Mouse (Mus musculus) heart, postnatal 0 days (tissue): ENCODE results near the gene Spata31d1d. TPM values are rescaled to one million over a fixed set of nuclear protein-coding genes. Genes with fewer than 3 reads are reported as not detected.
"Not testable (repeated sequence)": the region's sequence is repeated elsewhere in the genome, so short reads cannot be mapped to it uniquely, and the experiment has no call there.

Source experiments
- ATAC-seq: fragments of 200-750 bp; cut with Nextera tagmentation; 2 replicates; pipeline ENCODE4 v1.8.0; 2017; ENCODE audit warnings: low read depth, moderate number of reproducible peaks, moderate library complexity; ENCODE audit not compliant: insufficient read depth
- DNase-seq: peaks from one replicate; pipeline ENCODE4 v3.0.0-alpha.2; 2016; ENCODE audit warnings: low spot score
- H3K27ac ChIP-seq: fragments of 300-500 bp; sonication (generic); 2 replicates; pipeline ENCODE4 v1.5.1; 2014; ENCODE audit warnings: low read depth, mild to moderate bottlenecking
- H3K27me3 ChIP-seq: fragments of 300-500 bp; sonication (generic); 2 replicates; pipeline ENCODE4 v1.6.1; 2014; ENCODE audit warnings: low read length, mixed read lengths; ENCODE audit not compliant: control insufficient read depth, insufficient read depth
- H3K36me3 ChIP-seq: fragments of 300-500 bp; sonication (generic); replicated peaks from 2 replicates; pipeline ENCODE4 v1.6.1; 2014; ENCODE audit warnings: low read length, mixed read lengths; ENCODE audit not compliant: control insufficient read depth, insufficient read depth
- H3K4me1 ChIP-seq: fragments of 300-500 bp; sonication (generic); 2 replicates; pipeline ENCODE4 v1.6.1; 2014; ENCODE audit warnings: antibody characterized with exemption; ENCODE audit not compliant: control insufficient read depth, insufficient read depth
- H3K4me2 ChIP-seq: fragments of 300-500 bp; sonication (generic); 2 replicates; pipeline ENCODE4 v1.6.1; 2014; ENCODE audit warnings: low read depth, mild to moderate bottlenecking, low read length, moderate library complexity
- H3K4me3 ChIP-seq: fragments of 300-500 bp; sonication (generic); 2 replicates; pipeline ENCODE4 v1.5.1; 2014; ENCODE audit warnings: low read depth, low read length
- H3K9ac ChIP-seq: fragments of 300-500 bp; sonication (generic); replicated peaks from 2 replicates; pipeline ENCODE4 v1.6.1; 2014; ENCODE audit warnings: low read depth, low read length, mixed read lengths
- H3K9me3 ChIP-seq: fragments of 300-500 bp; sonication (generic); replicated peaks from 2 replicates; pipeline ENCODE4 v1.6.1; 2016; ENCODE audit warnings: low read length; ENCODE audit not compliant: control insufficient read depth
- CTCF ChIP-seq: IDR thresholded peaks from 2 replicates; pipeline ENCODE4 v1.5.1; 2016; ENCODE audit warnings: antibody characterized with exemption, control low read depth, low read depth
- EP300 ChIP-seq: IDR thresholded peaks from 2 replicates; pipeline ENCODE4 v1.6.1; 2016; ENCODE audit warnings: antibody characterized with exemption, low read depth
- WGBS: fragments of 180-500 bp; shearing (Covaris S2); extraction: QIAGEN DNeasy Blood & Tissue Kit; methylation state at CpG from one replicate; pipeline ENCODE4 v1.1.7; 2014; 5-methylcytosine and 5-hydroxymethylcytosine counted together
- polyA plus RNA-seq: library from polyadenylated mRNA; unstranded; fragments of >200 nt; fragmentation: Nextera tagmentation; extraction: Ambion mirVana; gene quantifications from 2 replicates; pipeline ENCODE4 v1.2.1, GENCODE M21; 2015
- total RNA-seq: library from RNA; depleted of rRNA; stranded (reverse); fragments of >200 nt; gene quantifications from 2 replicates; pipeline ENCODE4 v1.2.3, GENCODE M21; 2014; ENCODE audit warnings: low replicate concordance

Spata31d1d gene
- total and polyA plus RNA-seq, 2 experiments from 2014 or later, result not detected

DNA sequence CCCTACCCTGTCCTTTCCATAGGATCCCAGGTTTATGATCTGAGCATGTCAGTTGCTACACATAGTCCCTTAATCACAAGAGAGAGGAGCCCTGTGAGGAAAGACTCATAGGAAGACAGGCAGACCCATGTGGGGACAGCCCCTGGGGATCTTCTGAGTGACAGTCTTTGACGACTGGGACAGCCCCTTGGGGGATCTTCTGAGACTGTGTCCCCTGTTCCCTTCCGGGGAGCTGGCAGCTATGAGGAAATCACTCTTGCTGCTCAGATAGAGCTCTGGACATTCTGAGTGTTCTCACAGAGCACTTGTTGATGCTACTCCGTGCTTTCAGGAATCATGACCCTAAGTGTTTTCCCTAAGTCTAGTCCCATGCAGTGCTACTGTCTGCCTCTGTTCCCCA, 17.8 kb downstream of the Spata31d1d start:
- ATAC-seq, result no peak
- H3K27me3 ChIP-seq, result no peaks in the 10 kb centered on the region
- no peaks in the 10 kb centered on the region for H3K4me1 ChIP-seq
- no peak overlapping the region for H3K4me3 ChIP-seq
- no peak for TF ChIP-seq CTCF
- TF ChIP-seq EP300, result no peak
- no peak overlapping the region for H3K27ac ChIP-seq
- H3K9ac ChIP-seq, result no peak overlapping the region
- WGBS, result 28% methylated on average over 3 of the region's 3 CpGs
- no peak overlapping the region for H3K4me2 ChIP-seq
- DNase-seq, result no peak
- no peaks in the 10 kb centered on the region for H3K36me3 ChIP-seq
- H3K9me3 ChIP-seq, result no peaks in the 10 kb centered on the region

DNA sequence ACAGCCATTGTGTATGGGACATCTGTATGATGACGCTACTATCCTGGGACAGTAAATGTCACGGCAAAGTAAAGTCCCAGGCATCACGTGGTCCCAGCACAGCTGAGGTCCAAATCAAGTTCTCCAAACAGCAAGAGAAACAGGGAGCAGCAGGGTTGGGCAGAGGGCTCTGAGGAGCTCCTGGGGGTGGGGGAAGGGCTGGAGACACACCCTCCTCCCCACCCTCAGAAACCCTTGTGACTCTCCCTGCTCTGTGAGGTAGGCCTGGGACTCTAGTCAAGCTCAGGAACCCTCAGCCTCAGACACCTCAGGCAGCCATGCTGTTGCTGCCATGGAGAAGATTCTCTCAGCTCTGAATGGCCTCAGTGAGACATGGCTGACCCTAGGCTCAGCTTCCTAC, 19.6 kb downstream of the Spata31d1d start, which contains the start of gene Spata31d1b:
Gene Spata31d1b (plus strand): TSS at position 301 of the 400 bp plus-strand sequence.
- not testable (repeated sequence) for H3K4me1 ChIP-seq, H3K9ac ChIP-seq, H3K27ac ChIP-seq, H3K27me3 ChIP-seq, H3K9me3 ChIP-seq, ATAC-seq, H3K4me3 ChIP-seq, H3K4me2 ChIP-seq, H3K36me3 ChIP-seq, DNase-seq
- WGBS, result 64% methylated on average over 3 of the region's 3 CpGs

DNA sequence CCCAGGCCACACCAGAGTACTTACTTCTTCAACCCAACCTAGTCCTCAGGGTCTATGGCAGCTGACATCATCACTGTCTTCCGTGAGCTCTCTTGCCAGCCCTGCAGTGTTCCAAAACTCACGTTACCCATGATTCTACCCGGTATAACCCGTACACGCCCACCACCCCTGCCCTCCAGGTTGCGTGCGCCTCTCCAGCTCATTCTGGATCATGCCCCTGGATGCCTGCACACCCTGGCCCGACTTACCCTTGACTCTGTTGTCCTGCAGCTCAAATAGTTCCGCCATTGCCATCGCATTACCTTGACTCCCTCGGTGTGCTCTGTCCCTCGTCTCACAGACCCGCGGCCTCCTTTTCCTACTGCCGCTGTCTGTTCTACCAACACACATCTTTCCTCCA, 21.3 kb downstream of the Spata31d1d start, which contains the start of gene Spata31d1a:
Gene Spata31d1a (minus strand): TSS at position 101 of the 400 bp plus-strand sequence.
- no peak for ATAC-seq
- DNase-seq, result no peak
- H3K9me3 ChIP-seq, result no peaks in the 10 kb centered on the region
- H3K27ac ChIP-seq, result no peak within 1 kb of the TSS
- H3K27me3 ChIP-seq, result no peaks in the 10 kb centered on the region
- no peaks in the 10 kb centered on the region for H3K36me3 ChIP-seq
- TF ChIP-seq CTCF, result no peak
- H3K4me2 ChIP-seq, result no peak within 1 kb of the TSS
- H3K9ac ChIP-seq, result no peak within 1 kb of the TSS
- H3K4me3 ChIP-seq, result no peak within 1 kb of the TSS
- 83% methylated on average over 15 of the region's 15 CpGs for WGBS
- H3K4me1 ChIP-seq, result no peaks in the 10 kb centered on the region

DNA sequence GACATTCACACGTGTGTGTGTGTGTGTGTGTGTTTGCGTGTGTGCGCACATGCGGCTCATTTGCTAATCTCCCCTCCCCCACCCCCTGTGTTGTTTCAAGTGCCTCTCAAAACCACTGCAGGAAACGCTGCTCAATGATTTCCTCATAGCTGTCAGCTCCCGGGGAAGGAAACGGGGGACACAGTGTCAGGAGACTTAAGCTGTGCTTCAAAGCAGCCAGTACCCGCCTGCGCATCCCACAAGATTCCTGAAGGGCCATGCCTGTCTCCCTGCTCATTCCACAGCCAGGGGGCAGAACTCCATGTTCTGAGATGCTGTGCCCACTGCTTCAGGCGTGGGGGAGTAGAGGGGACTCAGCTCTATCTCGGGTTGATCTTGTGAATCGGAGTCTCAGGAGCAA, 27.0 kb downstream of the Spata31d1d start:
- Histone ChIP-seq H3K4me2 (peak overlapping the region; percentile 18; the same call in 1 of the 2 replicates), H3K27ac (no peak overlapping the region), H3K9me3 (no peaks in the 10 kb centered on the region), H3K4me3 (no peak overlapping the region), H3K27me3 (0 out of 2 replicates have a peak, but pooled peaks cover 4% of the 10 kb centered on the region), H3K9ac (no peak overlapping the region), H3K4me1 (no peaks in the 10 kb centered on the region), H3K36me3 (no peaks in the 10 kb centered on the region)
- ATAC-seq (peak; percentile 54; the same call in 1 of the 2 replicates), DNase-seq (peak; percentile 13)
- TF ChIP-seq EP300 (no peak), CTCF (peak; percentile 50)
- 30% methylated on average over 12 of the region's 12 CpGs for WGBS

DNA sequence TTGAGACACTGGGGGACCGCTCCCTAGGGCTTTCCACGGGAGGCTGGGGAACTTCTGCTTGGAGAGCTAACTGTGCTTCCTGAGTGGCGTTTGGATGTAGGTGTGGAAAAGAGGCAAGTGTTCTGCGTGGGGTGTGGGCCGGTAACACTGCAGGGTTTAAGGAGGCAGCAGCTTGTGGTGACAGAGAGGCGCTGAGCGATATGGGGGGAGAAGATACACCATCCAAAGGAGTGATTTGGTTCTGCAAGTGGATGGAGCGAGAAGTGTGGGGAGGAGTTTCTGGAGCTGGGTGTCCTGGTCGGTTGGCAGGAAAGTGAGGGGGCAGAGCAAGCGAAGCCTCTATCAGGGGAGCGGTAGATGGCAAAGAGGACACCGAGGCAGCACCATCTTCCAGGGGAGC, 28.0 kb downstream of the Spata31d1d start:
- Histone ChIP-seq H3K27me3 (0 out of 2 replicates have a peak, but pooled peaks cover 4% of the 10 kb centered on the region), H3K36me3 (no peaks in the 10 kb centered on the region), H3K27ac (no peak overlapping the region), H3K9me3 (no peaks in the 10 kb centered on the region), H3K4me3 (no peak overlapping the region), H3K4me2 (no peak overlapping the region), H3K4me1 (no peaks in the 10 kb centered on the region), H3K9ac (no peak overlapping the region)
- DNase-seq (no peak), ATAC-seq (no peak)
- 71% methylated on average over 12 of the region's 12 CpGs for WGBS
- TF ChIP-seq CTCF (no peak), EP300 (no peak)

DNA sequence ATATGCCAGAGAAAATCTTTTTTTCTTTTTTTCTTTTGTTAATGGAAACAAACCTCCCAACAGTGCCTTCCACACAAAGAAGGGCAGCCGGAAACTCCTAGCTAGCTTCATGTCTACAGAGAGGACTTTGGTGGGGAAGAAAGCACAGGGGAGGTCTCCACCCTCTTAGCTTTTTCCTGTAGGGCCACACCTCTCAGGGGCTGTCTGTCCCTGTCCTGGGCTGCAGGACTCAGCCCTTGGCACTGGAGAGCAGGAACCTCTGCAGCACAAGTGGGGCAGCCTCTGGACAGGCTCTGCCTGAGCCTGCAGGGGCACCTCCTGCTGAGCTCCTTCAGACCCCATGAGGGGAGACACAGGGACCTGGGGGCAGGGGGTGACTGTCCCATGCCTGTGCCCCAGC, 31.4 kb downstream of the Spata31d1d start:
- not testable (repeated sequence) for H3K9me3 ChIP-seq, H3K4me3 ChIP-seq, DNase-seq, H3K4me2 ChIP-seq, H3K9ac ChIP-seq, H3K36me3 ChIP-seq, H3K27me3 ChIP-seq, H3K4me1 ChIP-seq, H3K27ac ChIP-seq
- peak; percentile 60 for ATAC-seq
- WGBS, result 41% methylated on average over 1 of the region's 1 CpGs
